Mouse (Mus musculus) left cerebral cortex, postnatal 36 days (tissue): ENCODE measurements around the gene Kdf1. TPM values are rescaled to one million over a fixed set of nuclear protein-coding genes. Genes with fewer than 3 reads are reported as not detected.
"Not testable (repeated sequence)": the region's sequence is repeated elsewhere in the genome, so short reads cannot be mapped to it uniquely, and the experiment has no call there.

ENCODE experiments used
- DNase-seq, 2 experiments: peaks; one replicate each; pipeline ENCODE4 v3.0.0; 2021 to 2022; ENCODE audit warnings: low spot score in 2 of 2, mixed read lengths in 1 of 2
- intact Hi-C: fragments of 180-260 bp; cut with DNase I; formaldehyde crosslinking; loops from one replicate; pipeline ENCODE4 v1.15.1; 2025
- total RNA-seq, 2 experiments: library from RNA; stranded (reverse); gene quantifications; 2 replicates each; pipeline ENCODE4 v1.2.3; 2021

Kdf1 gene
- total RNA-seq, 2 experiments from 2014 or later, result not detected

DNA sequence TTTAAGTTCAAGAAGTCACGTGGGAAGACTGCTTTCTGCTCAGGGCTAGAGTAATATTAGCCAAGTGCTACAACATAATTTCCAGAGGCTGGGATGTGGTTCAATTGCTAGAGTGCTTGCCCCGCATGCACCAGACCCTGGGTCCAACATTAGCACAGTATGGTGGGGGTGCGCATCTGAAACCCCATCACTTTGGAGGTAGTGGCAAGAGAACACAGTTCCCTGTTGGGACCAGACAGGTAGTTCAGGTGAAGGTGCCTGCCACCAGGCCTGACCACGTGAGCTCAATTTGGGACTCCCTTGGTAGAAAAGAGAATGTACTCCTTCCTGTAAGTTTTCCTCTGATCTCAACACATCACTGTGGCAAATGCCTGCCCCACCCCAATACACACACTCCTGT is 23.9 kb upstream of the Kdf1 start:
- no peak for DNase-seq

GRCm38 (mm10) chr4:133495711-133496110 is 23.1 kb upstream of the Kdf1 start:
- DNase-seq, result no peak
- intact Hi-C loops, result no loop called here

More for the DNA sequence above, 23.9 kb upstream of the Kdf1 start:
- intact Hi-C loops, result no loop called here

GRCm38 (mm10) chr4:133496738-133497445 is 21.9 kb upstream of the Kdf1 start:
- no peak for DNase-seq
- intact Hi-C loops, result no loop called here

GRCm38 (mm10) chr4:133497461-133498159 is 21.2 kb upstream of the Kdf1 start:
- intact Hi-C loops, result no loop called here
- peak; percentile 36 to 53 for DNase-seq

DNA sequence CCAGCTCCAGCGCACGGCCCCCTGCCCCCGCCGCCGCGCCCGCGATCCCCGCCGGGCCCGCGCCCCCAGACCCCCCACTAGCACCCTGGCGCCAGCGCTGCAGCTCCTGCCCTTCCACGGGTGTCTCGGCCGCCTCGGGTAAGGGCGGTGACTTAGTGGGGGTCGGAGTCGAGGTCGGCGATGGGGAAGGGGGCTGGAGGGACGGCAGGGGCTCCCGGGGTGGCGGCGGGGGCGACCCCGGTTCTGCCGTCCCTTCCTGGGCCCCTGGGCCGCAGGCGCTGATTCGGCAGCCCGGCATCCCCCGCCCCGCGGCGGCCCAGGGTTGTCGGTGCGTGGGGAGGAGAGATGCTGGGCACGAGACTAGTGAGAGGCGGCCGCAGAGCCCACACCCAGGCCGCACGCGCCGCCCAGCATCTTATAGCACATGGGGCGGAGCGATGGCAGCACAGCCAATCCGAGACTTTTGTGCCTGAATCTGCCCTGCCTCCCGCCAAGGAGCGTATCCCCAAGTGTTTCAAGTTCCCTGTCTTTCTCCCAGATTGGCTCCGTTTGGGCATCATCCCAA is 20.5 kb upstream of the Kdf1 start, which contains the start of gene Trnp1:
Trnp1 (minus strand) TSS at position 391 of the 565 bp plus-strand sequence.
- peak; percentile 86 to 92 for DNase-seq
- intact Hi-C loops, result no loop called here

- no peak for DNase-seq
- intact Hi-C loops, result no loop called here
Measured at GRCm38 (mm10) chr4:133501514-133501913, 17.2 kb upstream of the Kdf1 start.

- no peak for DNase-seq
- intact Hi-C loops, result no loop called here
Measured at GRCm38 (mm10) chr4:133504300-133504699, 14.5 kb upstream of the Kdf1 start.

DNA sequence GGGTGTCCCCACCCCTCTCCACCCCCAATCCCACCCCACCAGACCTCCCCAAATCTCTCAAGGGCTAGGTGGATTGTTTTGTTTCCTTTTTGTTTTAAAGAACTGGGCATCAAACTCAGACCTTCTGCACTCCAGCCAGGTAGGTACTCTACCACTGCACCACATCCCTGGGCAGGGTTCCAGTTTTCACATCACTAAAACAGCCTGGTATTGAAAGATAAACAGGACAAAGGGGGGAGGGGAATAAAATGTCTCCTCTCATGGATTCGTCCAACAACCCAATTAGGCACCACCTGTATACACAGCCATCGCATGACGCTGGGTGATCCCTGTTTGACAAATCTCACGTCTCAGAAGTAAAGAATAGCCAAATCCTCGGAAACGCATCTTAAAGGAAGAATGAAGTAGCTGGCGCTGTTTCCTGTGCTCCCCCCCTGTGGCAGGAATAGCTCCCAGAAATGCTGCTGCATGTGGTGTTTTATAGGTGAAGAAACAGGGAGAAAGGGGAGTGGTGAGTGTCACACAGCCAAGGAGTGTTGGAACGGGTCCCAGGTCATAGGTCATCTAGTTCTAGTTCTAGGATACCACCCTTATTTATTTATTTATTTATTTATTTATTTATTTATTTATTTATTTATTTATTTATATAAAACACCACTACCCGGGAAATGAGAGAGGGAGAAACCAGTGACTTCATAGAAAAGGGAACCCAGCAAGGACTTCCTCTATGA is 13.8 kb upstream of the Kdf1 start:
- DNase-seq, result no peak
- intact Hi-C loops, result no loop called here

DNA sequence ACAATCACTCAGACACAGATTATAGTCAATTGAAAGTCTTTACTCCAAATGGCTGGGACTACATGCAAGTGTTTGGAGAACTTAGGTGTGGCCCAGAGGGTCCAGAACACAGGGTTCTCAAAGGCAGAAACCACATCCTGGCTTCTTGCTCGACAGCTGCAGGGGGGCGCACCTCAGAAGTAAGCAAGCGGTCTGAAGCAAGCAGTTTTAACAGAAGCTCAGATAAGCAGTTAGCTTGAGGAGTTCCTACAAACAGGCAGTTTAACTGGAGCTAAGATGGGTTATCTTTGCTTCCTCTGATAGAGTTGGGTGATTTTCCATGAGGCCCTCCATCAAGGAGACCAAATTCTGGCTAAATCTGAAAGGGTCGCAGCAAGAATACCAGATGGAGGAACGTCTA is 12.2 kb upstream of the Kdf1 start:
- DNase-seq, result no peak
- intact Hi-C loops, result no loop called here

DNA sequence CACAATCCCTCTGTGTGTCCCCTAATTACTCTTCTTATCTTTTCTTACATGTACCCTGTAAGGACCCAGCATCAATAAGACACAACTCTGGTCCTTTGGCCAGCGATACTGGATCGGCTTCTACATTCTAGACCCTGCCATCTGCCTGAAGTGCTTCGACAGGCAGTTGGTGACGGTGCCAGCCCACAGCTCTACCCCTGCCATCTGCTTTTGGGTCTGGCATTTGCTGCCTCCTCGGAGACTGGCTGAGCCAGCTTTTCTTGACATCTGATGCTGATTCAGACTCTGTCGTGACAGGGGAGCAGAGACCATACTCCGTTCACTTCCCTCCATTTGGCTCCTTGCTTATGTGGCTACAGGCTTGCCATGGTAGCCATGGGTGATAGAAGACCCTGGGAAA is 9.8 kb upstream of the Kdf1 start:
- intact Hi-C loops, result no loop called here
- peak; percentile 45 to 55 for DNase-seq

DNA sequence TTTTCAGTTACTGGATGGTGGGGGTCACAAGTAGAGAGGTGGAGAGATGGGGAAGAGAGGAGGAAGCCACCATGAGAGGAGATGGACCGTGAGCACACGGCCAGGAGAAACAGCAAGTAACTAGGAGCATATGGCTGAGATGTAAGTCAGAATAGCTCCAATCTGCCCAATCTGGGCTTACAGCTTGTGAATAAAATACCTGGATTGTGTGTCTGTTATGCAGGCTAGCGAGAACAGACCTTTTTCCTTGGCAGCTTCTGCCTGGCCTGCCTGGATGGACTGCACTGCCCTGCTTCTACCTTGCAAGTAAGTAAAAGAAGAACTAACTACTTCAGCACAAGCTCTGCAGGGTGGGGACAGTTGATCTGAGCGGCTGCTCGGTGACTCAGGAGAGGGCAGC is 7.7 kb upstream of the Kdf1 start:
- no peak for DNase-seq
- intact Hi-C loops, result loop anchor here (5.0 kb wide), 1 partner anchor 89 kb away; no protein-coding TSS in a partner anchor

GRCm38 (mm10) chr4:133512511-133512910 is 6.3 kb upstream of the Kdf1 start:
- intact Hi-C loops, result loop anchor here (5.0 kb wide), 1 partner anchor 90 kb away; no protein-coding TSS in a partner anchor
- not testable (repeated sequence) for DNase-seq

DNA sequence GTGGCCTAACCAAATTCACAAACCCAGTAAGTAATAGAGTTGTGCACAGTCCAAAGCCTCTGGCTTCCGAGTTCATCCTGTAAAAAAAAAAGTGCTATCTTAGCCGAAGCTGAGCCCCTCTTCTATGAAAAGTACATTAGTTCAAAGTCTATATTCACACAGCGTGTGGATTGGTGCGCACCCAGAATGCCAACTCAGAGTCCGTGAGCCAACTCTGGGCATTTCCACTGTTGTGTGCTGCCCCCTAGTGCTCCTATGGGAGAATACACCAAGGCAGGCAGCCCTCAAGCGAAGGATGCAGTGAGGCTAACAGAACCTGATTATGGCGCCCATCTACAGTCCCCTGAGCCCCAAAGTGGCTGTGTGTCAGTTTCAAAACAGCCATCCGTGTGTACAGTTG is 5.8 kb upstream of the Kdf1 start:
- DNase-seq, result peak; percentile 72 to 76
- intact Hi-C loops, result loop anchor here (5.0 kb wide), 1 partner anchor 91 kb away; no protein-coding TSS in a partner anchor

- no peak for DNase-seq
- intact Hi-C loops, result no loop called here
Measured at GRCm38 (mm10) chr4:133519369-133519665, 554 bp downstream of the Kdf1 start.

GRCm38 (mm10) chr4:133521502-133521901 is 2.7 kb downstream of the Kdf1 start:
- intact Hi-C loops, result no loop called here
- DNase-seq, result no peak

DNA sequence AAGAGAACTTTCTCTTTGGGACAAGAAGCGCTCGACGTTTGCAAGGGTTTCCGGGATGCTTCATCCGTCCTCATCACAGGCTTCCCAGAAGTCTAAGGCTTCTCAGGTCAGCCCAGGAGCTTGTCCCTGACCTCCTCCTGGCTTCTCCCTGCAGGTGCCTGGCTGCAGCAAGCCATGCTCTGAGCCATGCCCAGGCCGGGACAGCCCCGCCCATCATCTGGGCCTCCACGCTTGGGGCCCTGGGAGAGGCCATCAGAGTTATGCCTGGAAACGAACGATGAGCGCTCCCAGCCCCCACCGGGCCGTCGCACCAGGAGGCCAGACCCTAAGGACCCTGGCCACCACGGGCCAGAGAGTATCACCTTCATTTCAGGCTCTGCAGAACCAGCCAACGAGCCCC is 9.0 kb downstream of the Kdf1 start:
- intact Hi-C loops, result no loop called here
- no peak for DNase-seq

GRCm38 (mm10) chr4:133532777-133533176 is 14.0 kb downstream of the Kdf1 start:
- intact Hi-C loops, result no loop called here
- no peak for DNase-seq

GRCm38 (mm10) chr4:133536081-133536480 is 17.3 kb downstream of the Kdf1 start:
- intact Hi-C loops, result no loop called here
- DNase-seq, result no peak

- intact Hi-C loops, result no loop called here
- DNase-seq, result no peak
Measured at GRCm38 (mm10) chr4:133536652-133537051, 17.9 kb downstream of the Kdf1 start.
